Mouse (Mus musculus): ENCODE results near the gene Lmo4. TPM values are rescaled to one million over a fixed set of nuclear protein-coding genes. Genes with fewer than 3 reads are reported as not detected.

The Lmo4 gene
- 175 and 179 TPM in 2 replicates for polyA plus RNA-seq (2012; rRNA removed)

DNA sequence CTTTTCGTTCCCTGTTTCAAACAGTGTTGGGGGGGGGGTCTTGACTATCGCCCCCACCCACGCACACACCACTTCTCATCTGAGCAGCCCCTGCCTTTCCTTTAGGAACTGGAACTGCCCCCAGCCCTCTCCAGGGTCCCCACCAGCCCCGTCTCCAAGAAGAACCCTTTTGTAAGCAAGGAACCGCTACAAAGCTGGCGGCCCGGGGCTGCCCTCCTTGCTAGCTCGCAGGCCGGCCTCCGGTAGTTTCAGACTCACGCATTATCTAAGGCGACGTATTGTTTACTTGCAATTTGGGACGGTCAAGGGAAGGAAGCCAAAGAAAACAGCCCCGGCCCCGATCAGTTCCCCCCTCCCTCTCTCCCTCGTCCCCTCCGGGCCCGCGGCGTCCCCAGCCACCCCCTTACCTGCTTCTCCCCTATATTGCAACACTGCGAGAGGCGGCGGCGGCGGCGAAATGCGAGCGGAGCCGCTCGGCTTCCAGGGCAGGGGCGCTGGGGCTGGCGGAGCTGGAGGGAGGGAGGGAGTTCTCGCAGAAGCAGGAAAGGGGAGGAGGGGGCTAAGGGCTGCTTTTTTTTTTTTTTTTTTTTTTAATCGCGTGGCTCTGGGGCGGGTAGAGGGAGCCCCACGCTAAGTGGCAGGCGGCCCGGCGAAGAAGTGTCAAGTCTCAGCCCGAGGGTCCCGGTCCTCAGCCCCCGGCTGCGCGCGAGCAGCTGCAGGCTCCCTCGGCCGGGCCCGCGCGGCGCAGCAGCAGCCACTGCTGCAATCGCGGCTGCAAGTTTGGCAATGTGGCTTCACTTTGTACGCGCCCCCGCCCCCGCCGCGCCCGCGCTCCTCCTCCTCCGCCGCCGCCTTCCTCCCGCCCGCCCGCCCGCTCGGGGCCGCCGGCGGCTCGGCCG, at the start of gene Lmo4:
TSS of gene Lmo4 (minus strand) at position 808 of the 899 bp plus-strand sequence.
- peak; percentile 89 for DNase-seq (ENCODE audit: low spot score)

DNA sequence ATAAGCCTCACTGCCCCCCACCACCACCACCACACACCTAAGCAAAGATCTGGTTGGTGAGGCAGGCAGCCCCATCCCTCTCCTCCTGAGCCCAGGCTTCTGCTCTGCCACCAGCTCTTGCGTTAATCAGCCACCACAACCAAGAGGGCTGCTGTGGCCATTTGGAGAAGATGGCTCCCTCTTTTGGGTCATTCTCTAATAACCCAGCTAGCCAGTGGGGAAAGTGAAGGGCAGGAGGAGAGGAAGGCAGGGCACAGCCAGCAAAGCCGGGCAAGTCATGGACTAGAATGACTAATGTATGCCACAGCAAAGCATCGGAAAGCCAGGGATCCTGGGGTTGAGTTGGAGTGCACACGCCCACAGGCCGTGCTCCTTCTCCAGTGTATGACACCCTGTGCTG, 49.3 kb upstream of the Lmo4 start:
- DNase-seq (ENCODE audit: low spot score) = no peak

DNA sequence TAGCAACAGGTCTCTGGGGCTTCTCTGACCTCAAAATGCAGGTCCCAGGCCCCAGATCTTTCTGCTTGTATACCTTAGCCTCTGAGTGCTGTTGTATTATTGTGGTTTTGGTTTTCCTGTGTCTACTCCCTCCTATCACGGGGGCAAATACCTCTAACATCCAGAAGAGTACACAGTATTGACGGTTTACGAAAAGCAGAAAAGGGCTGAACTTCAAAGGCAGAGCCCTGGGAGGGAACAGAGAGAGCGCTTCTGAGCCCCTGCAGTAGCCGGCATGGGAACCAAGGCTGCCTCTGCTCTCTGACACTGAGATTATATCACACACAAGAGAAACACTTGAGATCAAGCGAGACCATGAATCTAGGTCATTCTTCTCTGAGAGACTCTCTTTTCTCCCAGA, 48.0 kb upstream of the Lmo4 start:
- no peak for DNase-seq (ENCODE audit: low spot score)

DNA sequence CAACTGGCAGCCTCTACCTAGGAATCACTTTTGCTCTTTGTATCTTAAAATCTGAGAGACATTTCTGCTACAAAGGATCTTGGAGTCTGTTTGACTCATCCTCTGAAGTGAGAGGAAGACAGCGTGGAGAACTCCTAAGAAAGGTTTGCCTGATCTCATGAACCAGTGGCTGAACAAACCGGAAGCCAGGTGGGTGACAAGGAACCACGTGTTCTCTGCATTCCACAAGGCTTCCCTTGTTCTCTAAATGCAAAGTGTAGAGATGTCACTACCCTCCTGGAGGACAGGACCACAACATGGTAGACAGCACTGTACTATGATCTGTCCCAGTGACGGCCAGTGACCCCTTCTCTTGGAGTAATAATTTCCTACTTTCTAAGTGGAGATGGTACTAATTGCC, 47.1 kb upstream of the Lmo4 start:
- DNase-seq (ENCODE audit: low spot score) = no peak

DNA sequence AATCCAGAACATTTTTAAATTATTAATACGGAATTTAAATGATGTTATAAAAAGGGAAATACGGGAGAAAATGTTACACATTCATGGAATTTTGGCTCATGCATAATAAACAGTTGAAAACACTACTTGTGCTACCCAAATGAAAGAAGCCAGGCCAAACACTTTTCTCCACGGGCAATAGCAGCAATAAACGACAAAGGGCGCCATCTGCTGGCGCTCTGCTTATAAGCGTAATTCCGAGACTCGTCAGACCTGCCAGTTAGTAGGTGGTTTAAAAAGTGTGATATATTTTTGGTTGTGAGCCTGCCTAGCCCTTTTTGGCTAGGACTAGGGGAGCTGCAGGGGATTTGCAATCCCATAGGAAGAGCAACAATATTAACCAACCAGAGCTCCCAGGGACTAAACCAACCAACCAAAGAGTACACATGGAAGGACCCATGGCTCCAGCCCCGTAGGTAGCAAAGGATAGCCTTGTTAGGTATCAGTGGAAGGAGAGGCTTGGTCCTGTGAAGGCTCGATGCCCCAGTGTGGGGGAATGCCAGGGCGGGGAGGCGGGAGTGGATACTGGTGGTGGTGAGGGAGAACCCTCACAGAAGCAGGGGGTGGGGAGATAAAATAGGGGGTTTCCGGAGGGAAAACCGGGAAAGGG, 37.1 kb upstream of the Lmo4 start:
- peak; percentile 45 for DNase-seq (ENCODE audit: low spot score)

DNA sequence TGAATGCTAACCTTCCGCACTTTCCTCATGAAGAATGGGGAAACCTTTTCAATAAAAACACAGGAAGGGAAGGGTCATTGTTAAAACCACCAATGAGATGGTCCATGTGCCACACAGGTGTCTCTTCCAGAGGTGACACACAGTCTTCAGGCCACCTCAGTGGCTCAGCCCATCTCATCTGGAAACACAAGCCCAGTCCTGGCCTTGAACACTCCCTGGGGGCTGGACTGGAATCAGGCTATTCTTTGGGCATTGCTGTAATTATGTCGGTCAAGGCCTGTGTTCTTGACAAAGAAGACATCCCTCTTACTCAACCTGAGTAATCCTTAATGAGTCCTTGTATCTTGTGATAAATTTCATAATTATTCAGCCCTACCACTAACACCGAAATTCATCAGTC, 36.1 kb upstream of the Lmo4 start:
- no peak for DNase-seq (ENCODE audit: low spot score)

DNA sequence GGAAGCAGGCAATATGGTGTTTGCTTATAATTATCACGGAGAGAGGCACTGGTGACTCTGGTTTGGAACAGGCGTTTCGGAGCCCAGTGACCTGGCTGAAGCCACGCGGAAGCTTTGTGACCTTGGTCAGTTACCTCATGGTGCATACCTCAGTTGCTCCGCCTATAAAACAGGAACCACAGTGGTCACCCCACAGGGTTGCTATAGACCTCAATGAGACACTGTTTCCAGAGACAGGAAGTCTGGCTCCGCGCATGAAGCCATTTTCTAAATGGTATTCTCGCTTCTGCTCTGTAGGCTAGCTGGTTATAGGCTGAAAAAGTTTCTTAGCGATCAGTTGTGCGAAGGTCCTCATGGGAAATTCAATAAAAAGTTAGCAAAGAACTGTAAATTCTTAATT, 33.5 kb upstream of the Lmo4 start:
- no peak for DNase-seq (ENCODE audit: low spot score)

DNA sequence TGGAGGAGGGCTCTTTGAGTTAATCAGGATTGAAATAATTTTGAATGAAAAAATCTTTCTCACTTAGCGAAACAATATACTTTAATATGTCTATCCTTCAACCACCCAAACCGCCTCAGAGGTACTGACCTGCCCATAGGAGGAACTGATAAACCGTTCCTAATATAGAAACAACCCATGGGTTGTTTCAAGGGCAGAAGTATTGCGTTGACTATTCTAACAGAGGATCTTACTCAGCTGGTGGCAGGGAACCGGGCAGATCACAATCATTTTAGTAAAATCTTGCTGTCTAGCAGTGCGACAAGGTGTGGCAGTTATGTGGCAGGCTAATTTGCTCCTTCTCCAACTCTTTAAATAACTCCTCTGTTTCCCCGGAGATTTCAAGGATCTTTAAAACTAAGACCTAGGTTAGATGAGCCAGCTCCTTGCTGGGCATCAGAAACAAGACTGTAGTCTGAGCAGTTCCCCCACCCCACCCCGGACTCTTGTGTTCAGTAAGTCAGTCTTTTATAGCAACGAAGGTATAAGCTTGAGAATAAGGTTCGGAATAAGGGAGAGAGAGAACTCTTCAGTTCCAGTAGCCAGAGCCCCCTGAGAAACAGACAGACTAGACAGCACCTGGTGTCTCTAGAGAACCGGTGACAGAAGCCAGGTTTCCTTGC, 27.5 kb upstream of the Lmo4 start:
- DNase-seq (ENCODE audit: low spot score) = no peak

DNA sequence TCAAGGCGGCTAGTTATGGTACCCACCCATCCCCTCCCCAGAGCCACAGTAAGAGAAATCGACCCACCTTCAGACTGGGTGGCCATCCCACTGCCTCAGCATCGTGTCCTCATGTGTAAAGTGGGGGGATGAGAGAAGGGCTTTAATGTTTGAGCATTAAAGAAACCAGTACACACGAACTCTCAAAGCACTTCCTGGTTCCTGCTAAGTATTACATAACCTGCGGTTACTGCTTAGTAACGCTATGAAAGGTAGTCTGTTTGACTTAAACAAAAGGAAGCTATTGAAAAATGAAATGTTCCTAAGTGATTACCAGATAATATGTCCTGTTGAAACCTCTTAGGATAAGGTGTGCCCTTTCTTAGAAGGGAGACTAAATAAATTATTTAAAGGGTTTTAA, 26.9 kb upstream of the Lmo4 start:
- no peak for DNase-seq (ENCODE audit: low spot score)

DNA sequence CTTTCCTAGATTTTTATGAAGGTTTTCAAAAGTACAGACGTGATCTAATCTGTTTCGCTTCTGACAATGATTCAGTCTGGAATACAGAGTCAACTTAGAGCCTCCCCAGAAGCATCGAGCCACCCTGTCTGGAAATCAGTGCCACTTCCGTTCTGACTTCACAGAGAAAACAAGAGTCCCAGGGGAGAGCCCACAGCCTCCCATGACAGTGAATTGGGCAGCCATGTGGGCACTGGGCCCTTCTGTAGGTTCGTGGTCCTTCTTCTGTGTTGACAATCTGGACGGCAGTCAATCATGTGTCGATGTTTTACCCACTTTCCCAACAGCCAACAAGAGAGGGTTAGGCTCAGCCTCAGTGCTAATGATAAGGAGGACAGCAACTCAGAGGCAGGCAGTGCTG, 26.4 kb upstream of the Lmo4 start:
- DNase-seq (ENCODE audit: low spot score) = no peak

DNA sequence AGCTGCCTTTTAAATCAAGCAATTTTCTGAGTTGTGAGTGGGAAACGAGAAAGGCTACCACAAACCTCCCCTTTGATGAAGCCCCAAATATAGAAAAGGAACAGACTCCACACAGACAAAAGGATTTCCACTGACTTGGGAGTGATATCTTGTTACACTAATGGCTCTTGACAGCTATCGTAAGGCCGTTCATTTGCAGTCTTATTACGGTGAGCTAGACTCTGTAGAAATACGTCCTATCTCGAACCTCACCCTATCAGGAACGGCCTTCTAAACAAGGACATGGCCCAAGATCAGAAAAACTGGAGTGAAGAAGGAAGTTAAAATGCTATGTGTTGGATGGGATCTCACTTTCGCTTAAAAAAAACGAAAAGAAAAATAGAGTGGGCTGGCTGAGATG, 25.0 kb upstream of the Lmo4 start:
- DNase-seq (ENCODE audit: low spot score) = no peak

DNA sequence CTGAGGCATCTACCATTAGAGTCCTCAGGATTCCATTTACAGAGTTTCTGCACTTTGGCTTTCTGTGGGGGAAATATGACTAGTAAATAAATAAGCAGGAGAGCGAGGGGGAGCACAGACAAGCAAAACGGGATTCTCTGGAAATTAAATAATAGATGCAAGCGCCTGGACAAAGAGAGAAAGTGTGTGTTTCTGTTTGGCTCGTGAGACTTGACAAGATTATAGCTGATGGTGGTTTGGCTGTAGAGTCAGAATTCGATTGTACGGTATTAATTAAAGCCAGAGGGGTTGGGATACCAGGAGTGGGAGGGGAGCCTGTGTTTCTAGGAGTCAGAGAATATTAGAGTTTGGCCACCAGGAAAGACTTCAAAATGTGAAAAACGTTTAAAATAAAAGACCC, 24.3 kb upstream of the Lmo4 start:
- no peak for DNase-seq (ENCODE audit: low spot score)

DNA sequence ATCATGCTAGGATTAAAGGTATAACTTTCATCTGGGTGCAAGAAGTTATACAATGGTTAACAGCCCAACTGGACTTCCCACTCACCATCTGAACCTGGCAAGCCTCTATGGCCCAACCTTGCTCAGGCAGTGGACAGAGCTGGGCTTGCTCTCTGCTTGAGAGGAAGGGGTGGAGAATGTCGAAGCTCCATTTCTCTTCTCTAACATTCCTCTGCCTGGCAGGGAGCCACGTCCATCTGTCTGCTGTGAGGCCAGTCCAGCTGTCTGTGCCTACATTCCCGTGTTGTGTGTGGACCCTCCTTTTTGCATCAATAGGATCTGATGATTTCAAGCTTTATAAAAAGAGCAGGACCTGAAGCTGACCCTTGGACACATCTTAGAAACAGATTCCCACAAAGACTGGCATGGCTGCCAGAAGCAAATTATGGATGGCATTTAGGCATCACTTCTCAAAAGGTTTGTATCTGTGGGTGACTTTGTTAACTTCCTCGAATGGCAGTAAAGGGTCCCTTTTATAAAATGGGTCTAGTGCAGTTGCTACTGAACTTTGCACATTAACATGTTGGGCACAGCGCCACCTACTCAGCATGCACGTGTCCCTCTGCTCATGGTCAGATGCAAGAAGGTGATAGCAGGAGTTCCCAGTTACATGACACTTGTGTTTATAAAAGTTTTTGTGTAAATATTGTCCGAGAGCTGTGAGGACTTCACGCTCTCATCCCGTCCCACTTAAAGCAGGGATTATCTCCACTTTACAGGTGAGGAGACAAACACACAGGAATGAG, 20.6 kb upstream of the Lmo4 start:
- no peak for DNase-seq (ENCODE audit: low spot score)

DNA sequence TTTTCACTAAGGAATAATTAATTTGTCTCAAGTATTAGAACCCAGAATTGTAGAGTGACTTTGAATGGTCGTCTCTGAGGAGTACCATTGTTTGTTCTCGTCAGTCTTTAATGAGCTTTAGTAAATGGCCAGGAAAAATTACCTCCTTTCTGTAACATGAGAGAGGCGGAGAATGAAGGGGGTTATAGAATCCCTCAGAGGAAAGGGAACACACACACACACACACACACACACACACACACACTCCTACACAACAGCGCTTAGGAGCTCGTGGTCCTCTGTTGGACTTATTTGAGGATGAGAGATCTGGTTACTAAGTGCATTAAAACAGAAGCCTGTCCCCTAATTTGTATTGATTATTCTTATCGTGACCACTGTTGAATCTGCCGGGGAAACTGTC, 19.6 kb upstream of the Lmo4 start:
- DNase-seq (ENCODE audit: low spot score) = no peak

DNA sequence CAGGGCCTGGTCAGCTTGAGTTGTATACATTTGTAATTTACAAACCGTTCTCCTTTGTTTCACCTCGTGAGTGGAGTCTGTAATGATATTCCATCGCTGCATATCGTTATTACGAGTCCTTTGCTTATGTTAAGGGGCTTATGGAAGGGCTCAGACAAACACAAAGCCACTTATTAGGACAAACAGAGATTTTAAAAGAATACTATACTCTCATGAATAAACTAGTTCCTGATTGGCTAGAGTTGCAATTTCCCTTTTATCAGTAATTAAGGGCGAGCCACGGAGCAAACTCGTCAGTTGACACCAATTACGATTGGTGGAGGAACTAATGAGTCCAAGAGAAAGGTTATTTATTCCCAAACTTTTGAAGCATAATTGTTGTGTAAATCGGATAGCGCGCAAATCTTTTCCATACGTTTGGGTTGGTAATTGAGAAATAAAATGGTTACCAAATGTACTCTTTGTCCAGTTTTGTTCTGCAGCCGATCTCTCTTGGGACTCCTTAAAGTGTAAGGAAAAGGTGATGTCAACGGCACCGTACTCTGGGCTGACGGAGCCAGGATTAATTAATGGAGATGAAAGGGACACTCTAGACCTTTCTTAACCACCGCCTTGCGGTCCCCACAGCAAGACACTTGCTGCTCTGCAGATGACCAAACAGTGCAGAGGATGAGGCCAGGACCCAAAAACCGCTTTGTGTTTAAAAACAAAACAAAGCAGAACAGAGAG, 18.5 kb upstream of the Lmo4 start:
- DNase-seq (ENCODE audit: low spot score) = no peak

DNA sequence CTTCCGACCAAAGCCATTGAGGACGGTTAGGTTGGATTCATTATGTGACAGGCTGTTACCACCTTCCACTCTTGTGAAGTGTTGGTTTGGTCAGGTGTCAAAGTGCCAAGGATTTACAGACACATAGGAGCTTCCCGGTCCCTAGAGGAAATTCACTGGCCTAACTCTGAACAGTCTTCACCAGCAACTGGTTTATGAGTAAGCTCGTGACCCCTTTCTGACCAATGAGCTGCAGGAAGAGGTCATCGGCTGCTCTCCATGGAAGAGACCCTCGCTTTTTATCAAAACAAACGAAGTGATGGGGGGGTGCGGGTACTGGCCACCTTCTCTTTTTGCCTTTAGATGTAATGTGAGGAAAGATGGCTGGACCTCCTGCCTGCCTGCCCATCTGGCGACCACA, 17.4 kb upstream of the Lmo4 start:
- DNase-seq (ENCODE audit: low spot score) = no peak

DNA sequence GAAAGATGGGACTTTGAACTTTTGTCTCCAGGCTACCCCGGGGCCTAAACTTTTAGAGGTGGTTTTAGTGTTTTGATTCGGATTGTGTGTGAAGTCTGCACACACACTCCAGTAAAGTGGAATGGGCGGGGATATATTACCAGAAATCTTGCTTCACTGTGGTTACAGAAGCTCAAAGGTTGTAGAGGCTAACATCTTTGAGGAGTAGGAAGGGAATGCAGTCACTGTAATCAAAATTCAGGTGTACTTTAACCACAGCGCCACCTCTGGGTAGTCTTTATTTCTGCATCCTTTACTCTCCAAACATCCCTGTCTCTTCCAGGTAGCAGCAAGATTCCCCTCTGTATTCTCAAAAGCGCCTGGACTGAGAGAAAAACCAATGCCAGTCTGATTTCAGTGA, 2.5 kb upstream of the Lmo4 start:
- no peak for DNase-seq (ENCODE audit: low spot score)

DNA sequence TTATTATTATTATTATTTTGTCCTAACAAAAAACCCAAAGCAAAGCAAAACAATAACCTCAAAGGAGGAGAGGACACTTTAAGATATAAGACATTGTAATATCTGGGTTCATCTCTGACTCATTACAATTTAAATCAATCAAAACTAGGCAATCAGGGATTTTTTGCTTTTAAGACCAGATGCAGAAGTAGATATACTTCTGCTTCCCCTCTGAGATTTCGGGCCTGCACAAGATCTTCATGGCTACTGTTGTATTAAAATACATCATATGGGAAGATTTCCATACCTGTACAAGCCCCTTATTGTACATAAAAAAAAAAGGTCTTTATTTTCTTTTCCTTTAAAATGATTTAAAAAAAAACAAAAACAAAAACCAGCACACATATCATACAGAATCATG, 1.9 kb upstream of the Lmo4 start:
- no peak for DNase-seq (ENCODE audit: low spot score)

DNA sequence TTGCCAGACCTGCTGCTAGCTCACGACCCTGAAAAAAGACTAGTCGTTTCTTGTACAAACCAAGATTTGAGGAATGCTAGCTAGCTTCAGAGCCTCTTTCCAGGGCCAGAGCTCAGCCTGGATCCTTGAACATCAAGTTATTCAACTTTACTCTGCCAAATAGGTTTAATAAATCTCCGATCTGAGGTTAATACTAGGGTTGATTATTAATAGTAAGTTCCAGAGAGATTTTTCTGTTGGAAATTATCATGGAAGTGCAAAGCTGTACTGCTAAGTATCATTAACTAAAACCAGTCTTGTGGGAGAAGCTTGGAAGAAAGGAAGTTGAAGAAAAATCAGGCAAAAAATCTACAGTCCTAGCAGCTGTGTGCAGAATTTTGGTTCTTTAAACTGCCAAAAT, 1.2 kb upstream of the Lmo4 start:
- DNase-seq (ENCODE audit: low spot score) = no peak

DNA sequence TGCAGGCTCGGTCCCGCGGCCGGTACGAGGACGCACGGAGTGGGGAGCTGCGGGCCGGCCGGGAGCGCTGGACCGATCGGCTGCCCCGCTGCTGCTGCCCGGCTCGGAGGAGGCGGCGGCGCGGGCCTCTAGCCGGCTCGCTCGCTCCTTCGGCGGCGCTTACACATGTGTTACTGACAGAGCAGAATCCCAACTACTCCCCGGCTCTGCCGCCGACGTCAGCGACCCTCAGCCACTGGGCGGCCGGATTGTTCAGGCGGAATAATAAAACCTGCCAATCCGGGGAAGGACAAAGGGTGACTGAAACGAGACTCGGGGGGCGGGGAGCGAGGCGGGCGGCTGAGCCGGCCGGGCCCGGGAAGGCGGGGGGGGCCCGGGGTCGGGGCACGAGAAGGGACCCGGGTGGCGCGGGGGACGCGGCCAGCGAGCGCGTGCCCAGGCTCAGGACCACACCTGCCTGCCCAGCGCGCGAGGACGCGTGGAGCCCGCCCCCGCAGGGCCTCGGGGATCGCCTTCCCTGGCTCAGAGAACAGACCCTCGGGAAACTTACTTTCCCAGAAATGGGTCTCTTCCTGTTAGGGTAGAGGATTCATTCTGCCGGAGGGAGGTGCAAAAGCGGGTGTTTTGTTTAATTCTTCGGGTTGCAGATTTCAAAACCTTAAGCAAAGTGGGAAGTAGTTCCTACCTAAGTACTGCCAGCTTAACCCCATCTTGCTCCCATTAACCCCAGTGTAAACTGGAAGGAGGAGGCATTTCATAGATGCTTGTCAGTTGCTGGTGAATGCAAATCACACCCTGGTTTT, 532 bp upstream of the Lmo4 start:
- peak; percentile 95 for DNase-seq (ENCODE audit: low spot score)

DNA sequence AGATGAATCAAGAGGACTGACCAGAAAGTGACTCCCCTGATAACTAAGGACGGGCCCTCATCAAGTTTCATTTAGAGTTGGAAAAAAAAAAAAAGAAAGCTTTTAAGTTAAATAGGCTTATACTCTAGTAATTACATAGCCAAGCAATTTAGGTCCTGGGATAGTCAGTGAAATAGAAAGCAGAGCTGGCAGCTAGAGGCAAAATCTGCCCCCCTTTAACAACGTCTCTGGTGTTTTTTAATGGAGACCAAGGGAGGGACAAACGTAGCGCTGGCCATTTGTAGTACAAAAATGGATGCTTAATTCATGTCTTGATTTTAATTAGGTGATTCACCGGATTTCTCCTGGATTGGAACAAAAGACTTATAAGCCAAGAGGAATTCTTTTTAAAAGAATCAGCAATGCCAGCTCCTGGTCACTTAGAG, 1.0 kb downstream of the Lmo4 start:
- DNase-seq (ENCODE audit: low spot score) = no peak

Data from urinary bladder, adult 2 months (tissue).